Mouse (Mus musculus) lung, postnatal 0 days (tissue): Measurements from ENCODE around the gene Adcy9. TPM values are rescaled to one million over a fixed set of nuclear protein-coding genes. Genes with fewer than 3 reads are reported as not detected.
A peak's percentile ranks its signal among the peaks of the same experiment; 100 is the strongest.

Experiments used
- ATAC-seq: fragments of 200-750 bp; cut with Nextera tagmentation; 2 replicates; pipeline ENCODE4 v1.8.0; 2017; ENCODE audit warnings: moderate library complexity
- DNase-seq: peaks from one replicate; pipeline ENCODE4 v3.0.0-alpha.2; 2016; ENCODE audit warnings: low spot score
- H3K27ac ChIP-seq: fragments of 300-500 bp; sonication (generic); 2 replicates; pipeline ENCODE4 v1.5.1; 2014; ENCODE audit warnings: antibody characterized with exemption, mild to moderate bottlenecking, low read length, mixed read lengths
- H3K27me3 ChIP-seq: fragments of 300-500 bp; sonication (generic); replicated peaks from 2 replicates; pipeline ENCODE4 v1.6.1; 2014; ENCODE audit warnings: low read length, mixed read lengths; ENCODE audit not compliant: insufficient read depth
- H3K36me3 ChIP-seq: fragments of 300-500 bp; sonication (generic); 2 replicates; pipeline ENCODE4 v1.6.1; 2014; ENCODE audit warnings: low read length, mixed read lengths; ENCODE audit not compliant: insufficient read depth
- H3K4me1 ChIP-seq: fragments of 300-500 bp; sonication (generic); 2 replicates; pipeline ENCODE4 v1.6.1; 2014; ENCODE audit warnings: antibody characterized with exemption, low read depth, low read length, mixed read lengths; ENCODE audit not compliant: insufficient read depth
- H3K4me2 ChIP-seq: fragments of 300-500 bp; sonication (generic); replicated peaks from 2 replicates; pipeline ENCODE4 v1.6.1; 2014; ENCODE audit warnings: low read depth, mild to moderate bottlenecking, low read length, moderate library complexity, mixed read lengths
- H3K4me3 ChIP-seq: fragments of 300-500 bp; sonication (generic); 2 replicates; pipeline ENCODE4 v1.5.1; 2014; ENCODE audit warnings: low read depth, low read length
- H3K9ac ChIP-seq: fragments of 300-500 bp; sonication (generic); replicated peaks from 2 replicates; pipeline ENCODE4 v1.6.1; 2014; ENCODE audit warnings: low read depth, mild to moderate bottlenecking
- H3K9me3 ChIP-seq: fragments of 300-500 bp; sonication (generic); 2 replicates; pipeline ENCODE4 v1.6.1; 2016; ENCODE audit warnings: low read length, mixed read lengths
- CTCF ChIP-seq: IDR thresholded peaks from 2 replicates; pipeline ENCODE4 v1.5.1; 2016; ENCODE audit warnings: antibody characterized with exemption, mild to moderate bottlenecking
- EP300 ChIP-seq: IDR thresholded peaks from 2 replicates; pipeline ENCODE4 v1.6.1; 2016; ENCODE audit warnings: antibody characterized with exemption, mild to moderate bottlenecking, control low read depth
- WGBS: fragments of 180-500 bp; shearing (Covaris S2); extraction: QIAGEN DNeasy Blood & Tissue Kit; methylation state at CpG from one replicate; pipeline ENCODE4 v1.1.7; 2014; 5-methylcytosine and 5-hydroxymethylcytosine counted together
- polyA plus RNA-seq: library from polyadenylated mRNA; unstranded; fragments of >200 nt; fragmentation: Nextera tagmentation; extraction: Ambion mirVana; gene quantifications from 2 replicates; pipeline ENCODE4 v1.2.1, GENCODE M21; 2015

Adcy9 gene
- polyA plus RNA-seq = 2.9 and 3.1 TPM in 2 replicates

- TF ChIP-seq CTCF = no peak
- no peak for TF ChIP-seq EP300
- Histone ChIP-seq H3K36me3 (no peaks in the 10 kb centered on the region), H3K4me2 (peak within 1 kb of the TSS; percentile 94), H3K9me3 (no peaks in the 10 kb centered on the region), H3K4me1 (peaks cover 11% of the 10 kb centered on the region; the same call in 1 of the 2 replicates), H3K27me3 (no peaks in the 10 kb centered on the region), H3K27ac (peak within 1 kb of the TSS; percentile 84), H3K4me3 (peak within 1 kb of the TSS; percentile 77), H3K9ac (peak within 1 kb of the TSS; percentile 65)
- ATAC-seq (peak; percentile 97), DNase-seq (peak; percentile 92)
- WGBS = 1% methylated on average over 29 of the region's 64 CpGs
Observed at GRCm38 (mm10) chr16:4420298-4421054, at the start of gene Adcy9. TSS of gene Adcy9 (minus strand) at chr16:4420498.

GRCm38 (mm10) chr16:4469599-4470352 is 49.5 kb upstream of the Adcy9 start:
- Histone ChIP-seq H3K9me3 (no peaks in the 10 kb centered on the region), H3K9ac (no peak overlapping the region), H3K36me3 (no peaks in the 10 kb centered on the region), H3K27ac (no peak overlapping the region), H3K27me3 (no peaks in the 10 kb centered on the region), H3K4me2 (no peak overlapping the region), H3K4me1 (peaks cover 5% of the 10 kb centered on the region; the same call in 1 of the 2 replicates), H3K4me3 (no peak overlapping the region)
- no peak for TF ChIP-seq EP300
- peak; percentile 45 for TF ChIP-seq CTCF
- ATAC-seq = no peak
- peak; percentile 5 for DNase-seq
- WGBS = 57% methylated on average over 10 of the region's 10 CpGs

- no peaks in the 10 kb centered on the region for H3K27me3 ChIP-seq
- no peaks in the 10 kb centered on the region for H3K9me3 ChIP-seq
- no peak overlapping the region for H3K9ac ChIP-seq
- ATAC-seq (no peak), DNase-seq (no peak)
- no peak overlapping the region for H3K27ac ChIP-seq
- H3K4me3 ChIP-seq = no peak overlapping the region
- 61% methylated on average over 9 of the region's 9 CpGs for WGBS
- no peaks in the 10 kb centered on the region for H3K4me1 ChIP-seq
- no peak overlapping the region for H3K4me2 ChIP-seq
- TF ChIP-seq CTCF (no peak), EP300 (no peak)
- H3K36me3 ChIP-seq = no peaks in the 10 kb centered on the region
Observed at GRCm38 (mm10) chr16:4464529-4465089, 44.3 kb upstream of the Adcy9 start.

GRCm38 (mm10) chr16:4457927-4458326 is 37.6 kb upstream of the Adcy9 start:
- Histone ChIP-seq H3K4me1 (no peaks in the 10 kb centered on the region), H3K27ac (no peak overlapping the region), H3K27me3 (no peaks in the 10 kb centered on the region), H3K4me2 (no peak overlapping the region), H3K9me3 (no peaks in the 10 kb centered on the region), H3K4me3 (no peak overlapping the region), H3K36me3 (no peaks in the 10 kb centered on the region), H3K9ac (no peak overlapping the region)
- TF ChIP-seq CTCF (no peak), EP300 (no peak)
- WGBS = 77% methylated on average over 3 of the region's 3 CpGs
- no peak for ATAC-seq
- DNase-seq = no peak

- Histone ChIP-seq H3K27me3 (no peaks in the 10 kb centered on the region), H3K9me3 (no peaks in the 10 kb centered on the region), H3K9ac (no peak overlapping the region), H3K4me3 (no peak overlapping the region), H3K27ac (no peak overlapping the region), H3K4me2 (no peak overlapping the region), H3K4me1 (no peaks in the 10 kb centered on the region), H3K36me3 (no peaks in the 10 kb centered on the region)
- ATAC-seq (no peak), DNase-seq (no peak)
- TF ChIP-seq EP300 (no peak), CTCF (no peak)
- 71% methylated on average over 5 of the region's 5 CpGs for WGBS
Observed at GRCm38 (mm10) chr16:4456391-4456790, 36.1 kb upstream of the Adcy9 start.

GRCm38 (mm10) chr16:4455693-4456092 is 35.4 kb upstream of the Adcy9 start:
- no peak overlapping the region for H3K27ac ChIP-seq
- no peaks in the 10 kb centered on the region for H3K4me1 ChIP-seq
- DNase-seq = no peak
- no peak overlapping the region for H3K4me3 ChIP-seq
- H3K9ac ChIP-seq = no peak overlapping the region
- WGBS = 86% methylated on average over 4 of the region's 4 CpGs
- H3K27me3 ChIP-seq = no peaks in the 10 kb centered on the region
- no peaks in the 10 kb centered on the region for H3K36me3 ChIP-seq
- H3K9me3 ChIP-seq = no peaks in the 10 kb centered on the region
- ATAC-seq = no peak
- TF ChIP-seq CTCF (no peak), EP300 (no peak)
- no peak overlapping the region for H3K4me2 ChIP-seq
